Mouse (Mus musculus) layer of hippocampus, adult 11-12 months (tissue): ENCODE results near the gene Aff2.

Experiments used
- DNase-seq: peaks from one replicate; pipeline ENCODE4 v3.0.0; 2022; ENCODE audit warnings: low spot score

The Aff2 gene

DNA sequence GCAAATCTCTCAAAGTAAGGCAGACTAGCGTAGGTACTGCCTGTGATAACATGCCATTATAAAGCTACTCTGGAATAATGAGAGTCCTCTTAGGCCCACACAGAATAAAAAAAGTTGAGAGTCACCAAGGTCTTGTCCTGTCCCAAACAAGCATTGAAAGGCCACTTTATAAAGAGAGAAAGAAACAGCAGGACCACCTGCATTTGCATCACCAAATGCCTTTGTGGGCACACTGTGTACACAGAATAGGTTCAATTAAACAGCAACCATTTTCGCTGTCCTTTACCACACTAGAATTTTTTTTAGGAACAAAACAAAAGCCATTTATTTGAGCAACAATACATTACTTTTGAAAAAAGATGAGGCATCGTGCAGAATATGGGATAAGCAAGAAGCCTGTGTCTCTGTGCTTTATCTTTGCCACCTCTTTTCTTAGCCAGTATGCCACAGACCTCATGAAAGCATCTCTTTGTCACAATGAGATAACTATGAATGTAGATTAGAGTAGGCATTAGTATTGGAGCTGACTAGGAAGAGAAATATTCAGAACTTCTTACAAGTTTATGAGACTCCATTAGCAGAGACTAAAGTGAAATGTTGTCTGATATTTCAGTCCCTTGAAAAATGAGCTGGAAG, 385.0 kb downstream of the Aff2 start:
- no peak for DNase-seq

DNA sequence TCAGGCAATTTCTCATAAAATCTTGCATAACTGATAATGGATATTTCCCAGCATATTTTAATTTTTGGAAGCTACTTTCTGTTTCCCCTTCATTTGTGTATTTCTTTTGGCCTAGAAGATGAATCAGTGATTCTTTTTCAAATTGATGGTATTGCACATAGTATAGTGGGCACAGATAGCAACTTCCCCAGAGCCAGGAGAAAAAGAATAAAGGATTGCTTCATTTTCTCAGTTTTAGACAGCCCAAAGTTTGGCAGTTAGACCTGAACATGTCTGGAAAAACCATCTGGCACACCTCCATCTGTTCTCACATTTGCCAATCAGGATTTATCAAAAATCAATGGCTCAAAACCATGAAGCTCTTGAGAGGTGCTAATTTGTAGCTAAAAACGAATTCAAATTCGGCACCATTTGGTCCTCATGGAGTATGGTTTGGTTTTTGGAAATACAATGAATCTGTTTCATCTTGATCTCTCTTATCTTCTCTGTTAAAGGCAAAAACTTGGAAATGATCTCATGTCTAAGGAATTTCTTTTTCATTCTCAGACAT, 441.9 kb downstream of the Aff2 start:
- peak; percentile 33 for DNase-seq

- DNase-seq, result no peak
Measured at GRCm38 (mm10) chrX:69802481-69802880, 442.4 kb downstream of the Aff2 start.

DNA sequence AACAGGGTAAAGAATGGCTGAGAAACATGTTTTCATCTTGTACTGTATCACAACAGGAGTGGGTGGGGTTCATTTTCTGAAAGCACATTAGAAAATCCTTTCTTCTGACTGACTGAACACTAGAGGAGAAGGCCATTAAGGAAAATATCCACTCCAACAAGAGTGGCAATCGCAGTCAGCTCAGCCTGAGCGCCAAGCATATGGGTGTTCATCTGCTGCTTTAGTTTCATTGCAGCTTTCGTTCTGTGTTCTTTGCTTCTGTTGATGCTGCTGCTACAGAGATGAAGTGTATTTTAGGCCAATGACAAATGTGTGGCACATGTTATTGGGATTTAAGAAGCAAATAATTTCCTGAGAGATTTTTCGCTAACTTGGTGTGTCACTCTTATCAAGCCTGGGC, 451.7 kb downstream of the Aff2 start:
- DNase-seq, result peak; percentile 10

GRCm38 (mm10) chrX:69815054-69815453, 455.0 kb downstream of the Aff2 start:
- no peak for DNase-seq

- no peak for DNase-seq
Measured at GRCm38 (mm10) chrX:69817679-69818078, 457.6 kb downstream of the Aff2 start.

GRCm38 (mm10) chrX:69818188-69818587, 458.1 kb downstream of the Aff2 start:
- DNase-seq, result no peak

DNA sequence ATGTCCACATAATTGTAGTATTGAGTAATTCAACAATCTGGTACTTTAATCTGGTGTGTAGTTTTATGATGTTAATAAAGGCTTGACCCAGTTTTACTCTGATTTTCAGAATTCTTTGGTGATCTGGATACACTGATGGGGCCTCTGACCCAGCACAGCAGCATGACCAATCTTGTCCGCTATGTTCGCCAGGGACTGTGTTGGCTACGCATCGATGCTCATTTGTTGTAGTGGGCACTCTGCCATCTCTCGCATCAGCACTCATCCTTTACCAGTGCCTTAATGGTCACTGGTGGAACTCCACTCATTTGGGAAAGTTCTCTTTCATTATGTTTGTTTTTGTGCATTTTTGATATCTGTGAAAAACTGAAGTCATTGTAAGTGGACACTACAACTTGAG, 507.5 kb downstream of the Aff2 start:
- no peak for DNase-seq

- DNase-seq, result no peak
Measured at GRCm38 (mm10) chrX:69891713-69892112, 531.6 kb downstream of the Aff2 start.
